Mouse (Mus musculus) liver, adult 2 months (tissue): ENCODE data around the gene Rnf130.

Experiments used
- CTCF ChIP-seq: fragments of 200-500 bp; IDR thresholded peaks from 2 replicates; pipeline ENCODE4 v1.5.1; 2011; ENCODE audit warnings: low read depth, low read length, control low read depth
- POLR2A ChIP-seq: fragments of 200-500 bp; IDR thresholded peaks from 2 replicates; pipeline ENCODE4 v1.6.1; 2011; ENCODE audit warnings: low read length, control low read depth; ENCODE audit not compliant: insufficient read depth; ENCODE audit errors: extremely low read depth

- TF ChIP-seq CTCF (no peak), POLR2A (no peak)
Measured at GRCm38 (mm10) chr11:49980681-49981235, 44.4 kb upstream of the Rnf130 start.
